Mouse (Mus musculus) bone marrow, adult 2 months (tissue): ENCODE measurements at regions not wholly inside any gene's neighbourhood (a gene's known extent, or its start where the extent isn't known, plus 50 kb on each side); places are given as distances from the start of the nearest gene placed in this dataset.

ENCODE experiments used
- H3K27ac ChIP-seq: fragments of 200-500 bp; 2 replicates; pipeline ENCODE4 v1.5.1; 2012; ENCODE audit warnings: low read depth, mild to moderate bottlenecking, control low read depth, inconsistent platforms, low read length; ENCODE audit not compliant: control insufficient read depth, poor library complexity, insufficient read depth
- H3K4me1 ChIP-seq: fragments of 200-500 bp; 2 replicates; pipeline ENCODE4 v1.6.1; 2011; ENCODE audit warnings: low read length; ENCODE audit not compliant: control insufficient read depth, insufficient read depth
- H3K4me3 ChIP-seq: fragments of 200-500 bp; replicated peaks from 2 replicates; pipeline ENCODE3; 2011; ENCODE audit warnings: mild to moderate bottlenecking, low read depth, low read length, control low read depth; ENCODE audit not compliant: control insufficient read depth
- CTCF ChIP-seq: fragments of 200-500 bp; IDR thresholded peaks from 2 replicates; pipeline ENCODE4 v1.5.1; 2011; ENCODE audit warnings: low read length, control low read depth; ENCODE audit not compliant: control insufficient read depth, insufficient read depth
- POLR2A ChIP-seq: fragments of 200-500 bp; IDR thresholded peaks from 2 replicates; pipeline ENCODE4 v1.6.1; 2011; ENCODE audit warnings: low read depth, mild to moderate bottlenecking, control low read depth, low read length, borderline replicate concordance; ENCODE audit not compliant: control insufficient read depth
- WGBS: fragments of 180-500 bp; shearing (Covaris S2); methylation state at CpG from one replicate; pipeline ENCODE4 v1.1.7; 2018; 5-methylcytosine and 5-hydroxymethylcytosine counted together

- no peak overlapping the region for H3K4me3 ChIP-seq
- no peak for TF ChIP-seq POLR2A
- TF ChIP-seq CTCF: no peak
- H3K27ac ChIP-seq: no peak overlapping the region
- WGBS: 63% methylated on average over 10 of the region's 10 CpGs
- H3K4me1 ChIP-seq: no peaks in the 10 kb centered on the region
Measured at GRCm38 (mm10) chr6:141126614-141127396, 122.3 kb upstream of the Pde3a start.

- Histone ChIP-seq H3K4me1 (no peaks in the 10 kb centered on the region), H3K27ac (no peak overlapping the region), H3K4me3 (no peak overlapping the region)
- WGBS: 60% methylated on average over 1 of the region's 1 CpGs
- TF ChIP-seq POLR2A (no peak), CTCF (no peak)
Measured at GRCm38 (mm10) chr6:141129596-141129995, 119.5 kb upstream of the Pde3a start.

GRCm38 (mm10) chr6:141134176-141134575, 114.9 kb upstream of the Pde3a start:
- 70% methylated on average over 6 of the region's 6 CpGs for WGBS
- Histone ChIP-seq H3K27ac (no peak overlapping the region), H3K4me3 (no peak overlapping the region), H3K4me1 (no peaks in the 10 kb centered on the region)
- no peak for TF ChIP-seq CTCF
- TF ChIP-seq POLR2A: no peak

GRCm38 (mm10) chr6:141136664-141137375, 112.2 kb upstream of the Pde3a start:
- TF ChIP-seq CTCF (no peak), POLR2A (no peak)
- Histone ChIP-seq H3K4me1 (no peaks in the 10 kb centered on the region), H3K27ac (no peak overlapping the region), H3K4me3 (no peak overlapping the region)
- WGBS: 77% methylated on average over 12 of the region's 12 CpGs

GRCm38 (mm10) chr6:141141016-141141415, 108.1 kb upstream of the Pde3a start:
- H3K4me3 ChIP-seq: no peak overlapping the region
- no peak overlapping the region for H3K27ac ChIP-seq
- 91% methylated on average over 22 of the region's 22 CpGs for WGBS
- TF ChIP-seq CTCF (no peak), POLR2A (no peak)
- no peaks in the 10 kb centered on the region for H3K4me1 ChIP-seq

GRCm38 (mm10) chr6:141148417-141149169, 100.5 kb upstream of the Pde3a start:
- 86% methylated on average over 5 of the region's 5 CpGs for WGBS
- no peak overlapping the region for H3K27ac ChIP-seq
- H3K4me1 ChIP-seq: no peaks in the 10 kb centered on the region
- H3K4me3 ChIP-seq: no peak overlapping the region
- no peak for TF ChIP-seq CTCF
- TF ChIP-seq POLR2A: no peak

- Histone ChIP-seq H3K27ac (no peak overlapping the region), H3K4me3 (no peak overlapping the region)
- no peak for TF ChIP-seq CTCF
- TF ChIP-seq POLR2A: no peak
Measured at GRCm38 (mm10) chr6:141149170-141149917, 99.7 kb upstream of the Pde3a start.

GRCm38 (mm10) chr6:141159326-141159725, 89.7 kb upstream of the Pde3a start:
- H3K4me3 ChIP-seq: no peak overlapping the region
- no peak overlapping the region for H3K27ac ChIP-seq
- 65% methylated on average over 5 of the region's 5 CpGs for WGBS
- no peak for TF ChIP-seq POLR2A
- TF ChIP-seq CTCF: no peak
- no peaks in the 10 kb centered on the region for H3K4me1 ChIP-seq

More at GRCm38 (mm10) chr6:141149170-141149917, 99.7 kb upstream of the Pde3a start:
- no peaks in the 10 kb centered on the region for H3K4me1 ChIP-seq
- WGBS: 81% methylated on average over 12 of the region's 12 CpGs
